Mouse (Mus musculus): Measurements from ENCODE around the gene Ripor3. TPM values are rescaled to one million over a fixed set of nuclear protein-coding genes. Genes with fewer than 3 reads are reported as not detected.
A peak's percentile ranks its signal among the peaks of the same experiment; 100 is the strongest.

The Ripor3 gene
- polyA plus RNA-seq, 1 experiment from 2014 or later, result 0.13 TPM

DNA sequence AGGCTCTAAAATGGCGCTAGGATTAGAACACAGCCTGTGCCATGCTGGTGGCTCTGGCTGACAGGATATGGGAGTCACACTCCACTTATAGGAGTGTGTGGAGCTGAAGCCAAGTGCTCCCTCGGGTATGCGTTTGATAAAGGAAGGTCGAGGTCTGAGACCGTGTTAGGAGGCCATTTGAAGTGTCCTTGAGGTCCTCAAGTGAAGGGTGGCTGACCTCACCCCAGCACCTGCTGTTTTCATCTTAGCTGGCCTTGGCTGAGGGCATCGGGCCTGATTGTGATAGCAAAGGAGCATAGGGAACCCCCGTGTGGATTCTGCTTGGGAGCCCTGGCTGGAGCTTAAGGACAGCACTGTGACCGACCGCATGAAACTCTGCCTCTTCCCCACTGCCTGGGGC lies 46.1 kb downstream of the Ripor3 start:
- peaks cover 10% of the 10 kb centered on the region; the same call in 1 of the 2 replicates for H3K4me1 ChIP-seq (replicated peaks; ENCODE audit: control insufficient read depth, insufficient read depth, low read length)
- H3K4me2 ChIP-seq (replicated peaks), result no peak overlapping the region
- H3K4me3 ChIP-seq (replicated peaks; ENCODE audit: low read length), result no peak overlapping the region
- H3K9ac ChIP-seq, result no peak overlapping the region
- no peak overlapping the region for H3K27ac ChIP-seq
- no peaks in the 10 kb centered on the region for H3K27me3 ChIP-seq (ENCODE audit: control insufficient read depth, insufficient read depth, low read length)
- ATAC-seq (ENCODE audit: low FRiP score) (no peak), DNase-seq (ENCODE audit: low spot score) (no peak)
- peaks cover 63% of the 10 kb centered on the region for H3K36me3 ChIP-seq (replicated peaks; ENCODE audit: control insufficient read depth, insufficient read depth)
- whole genome bisulfite sequencing, result 95% methylated on average over 9 of the region's 9 CpGs
- no peaks in the 10 kb centered on the region for H3K9me3 ChIP-seq (ENCODE audit: control insufficient read depth, low read length)

DNA sequence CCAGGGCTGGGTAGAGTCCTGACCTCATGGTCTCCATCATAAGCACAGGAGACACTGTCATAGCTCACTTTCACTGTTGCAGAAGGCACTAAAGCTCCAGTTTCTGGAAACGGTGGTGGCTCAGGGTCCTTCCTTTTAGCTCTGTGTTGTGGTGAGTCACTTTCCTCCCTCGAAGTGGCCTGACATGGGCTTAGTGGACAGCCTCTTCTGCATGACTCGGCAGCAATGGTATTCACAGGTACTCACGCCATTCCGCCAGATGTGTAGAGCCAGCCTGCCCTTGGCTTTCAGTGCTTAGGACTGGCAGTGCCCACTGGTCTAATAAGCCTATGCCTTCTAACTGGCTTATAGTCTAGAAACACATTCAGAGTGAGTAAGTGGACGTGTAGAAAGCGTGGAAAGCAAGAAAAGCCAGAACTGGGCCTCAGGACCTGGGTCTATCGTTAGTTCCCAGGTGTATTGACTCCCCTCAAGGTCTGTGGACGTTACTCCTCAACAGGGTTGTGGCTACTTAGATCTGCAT lies 46.6 kb downstream of the Ripor3 start:
- Histone ChIP-seq H3K27me3 (ENCODE audit: control insufficient read depth, insufficient read depth, low read length) (no peaks in the 10 kb centered on the region), H3K4me3 (replicated peaks; ENCODE audit: low read length) (no peak overlapping the region), H3K36me3 (replicated peaks; ENCODE audit: control insufficient read depth, insufficient read depth) (peaks cover 58% of the 10 kb centered on the region), H3K9ac (no peak overlapping the region), H3K4me2 (replicated peaks) (no peak overlapping the region), H3K27ac (no peak overlapping the region), H3K4me1 (replicated peaks; ENCODE audit: control insufficient read depth, insufficient read depth, low read length) (peaks cover 10% of the 10 kb centered on the region; the same call in 1 of the 2 replicates), H3K9me3 (ENCODE audit: control insufficient read depth, low read length) (no peaks in the 10 kb centered on the region)
- ATAC-seq (ENCODE audit: low FRiP score) (no peak), DNase-seq (ENCODE audit: low spot score) (no peak)
- 94% methylated on average over 9 of the region's 9 CpGs for WGBS

DNA sequence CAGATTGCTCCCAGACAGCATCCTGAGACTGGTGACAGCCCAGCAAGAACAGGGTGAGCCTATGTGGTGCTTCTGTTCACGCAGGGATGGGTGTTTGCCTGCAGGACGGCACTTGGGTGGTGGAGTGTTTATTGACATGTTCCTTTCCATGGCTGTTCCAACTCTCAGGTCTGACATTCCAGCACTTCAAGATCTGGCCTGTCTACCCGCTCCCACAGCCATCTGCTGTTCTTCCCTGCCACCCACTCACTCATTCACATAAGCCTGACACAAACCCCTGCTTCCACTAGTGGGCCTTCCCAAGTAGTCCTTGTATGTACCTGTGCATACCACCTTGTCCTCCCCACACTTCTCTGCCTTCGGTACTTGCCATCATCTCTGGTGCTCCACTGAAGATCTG lies 47.2 kb downstream of the Ripor3 start:
- no peak for DNase-seq (ENCODE audit: low spot score)
- no peak overlapping the region for H3K4me2 ChIP-seq (replicated peaks)
- H3K27ac ChIP-seq, result no peak overlapping the region
- no peak for ATAC-seq (ENCODE audit: low FRiP score)
- H3K36me3 ChIP-seq (replicated peaks; ENCODE audit: control insufficient read depth, insufficient read depth), result peaks cover 51% of the 10 kb centered on the region
- H3K4me3 ChIP-seq (replicated peaks; ENCODE audit: low read length), result no peak overlapping the region
- H3K9ac ChIP-seq, result no peak overlapping the region
- peaks cover 12% of the 10 kb centered on the region for H3K4me1 ChIP-seq (replicated peaks; ENCODE audit: control insufficient read depth, insufficient read depth, low read length)
- no peaks in the 10 kb centered on the region for H3K27me3 ChIP-seq (ENCODE audit: control insufficient read depth, insufficient read depth, low read length)
- WGBS, result 94% methylated on average over 4 of the region's 4 CpGs
- no peaks in the 10 kb centered on the region for H3K9me3 ChIP-seq (ENCODE audit: control insufficient read depth, low read length)

DNA sequence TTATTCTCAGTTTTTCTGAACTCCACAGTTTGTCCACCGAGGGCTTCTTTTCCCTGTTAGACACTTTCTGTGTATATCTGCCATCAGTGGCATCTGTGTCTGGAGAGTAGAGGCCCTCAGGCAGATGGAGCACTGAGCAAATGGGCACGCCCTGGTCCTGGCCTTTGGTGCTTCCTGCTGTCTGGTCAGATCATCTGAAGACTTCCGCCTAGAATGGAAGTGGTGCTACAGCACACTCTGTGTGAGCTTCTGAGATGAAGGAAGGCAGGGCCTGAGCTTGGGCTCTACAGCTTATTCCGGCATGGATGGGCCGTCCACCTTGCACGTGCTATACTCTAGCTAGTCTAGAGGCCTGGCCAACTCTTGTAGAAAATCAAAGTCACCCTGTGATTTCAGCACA lies 48.1 kb downstream of the Ripor3 start:
- no peak overlapping the region for H3K4me3 ChIP-seq (replicated peaks; ENCODE audit: low read length)
- H3K4me2 ChIP-seq (replicated peaks), result no peak overlapping the region
- no peak for DNase-seq (ENCODE audit: low spot score)
- peaks cover 19% of the 10 kb centered on the region for H3K4me1 ChIP-seq (replicated peaks; ENCODE audit: control insufficient read depth, insufficient read depth, low read length)
- peaks cover 43% of the 10 kb centered on the region for H3K36me3 ChIP-seq (replicated peaks; ENCODE audit: control insufficient read depth, insufficient read depth)
- H3K9me3 ChIP-seq (ENCODE audit: control insufficient read depth, low read length), result no peaks in the 10 kb centered on the region
- H3K27ac ChIP-seq, result no peak overlapping the region
- H3K27me3 ChIP-seq (ENCODE audit: control insufficient read depth, insufficient read depth, low read length), result no peaks in the 10 kb centered on the region
- 97% methylated on average over 6 of the region's 6 CpGs for WGBS
- ATAC-seq (ENCODE audit: low FRiP score), result no peak
- no peak overlapping the region for H3K9ac ChIP-seq

DNA sequence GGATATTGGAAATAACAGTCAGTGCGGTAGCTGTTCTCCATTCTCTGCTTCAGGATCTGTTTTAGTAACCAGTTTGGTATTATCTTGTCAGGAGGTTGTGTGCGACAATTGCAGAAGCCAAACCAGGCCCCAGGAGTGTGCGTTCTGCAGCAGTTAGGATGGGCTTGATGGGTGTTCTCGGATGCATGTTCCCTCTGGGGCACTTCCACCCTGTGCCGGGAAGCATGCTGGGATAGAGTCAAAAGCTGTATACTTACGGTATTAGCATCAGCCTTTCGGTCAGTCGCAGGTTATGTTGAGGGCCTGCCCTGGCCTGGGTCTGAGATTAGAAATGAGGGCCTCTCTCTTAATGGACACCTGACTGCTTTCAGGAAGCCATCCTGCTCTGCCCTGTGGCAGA lies 49.8 kb downstream of the Ripor3 start:
- Histone ChIP-seq H3K4me3 (replicated peaks; ENCODE audit: low read length) (no peak overlapping the region), H3K9me3 (ENCODE audit: control insufficient read depth, low read length) (no peaks in the 10 kb centered on the region), H3K9ac (no peak overlapping the region), H3K4me2 (replicated peaks) (no peak overlapping the region), H3K36me3 (replicated peaks; ENCODE audit: control insufficient read depth, insufficient read depth) (peaks cover 25% of the 10 kb centered on the region), H3K27ac (no peak overlapping the region), H3K27me3 (ENCODE audit: control insufficient read depth, insufficient read depth, low read length) (no peaks in the 10 kb centered on the region), H3K4me1 (replicated peaks; ENCODE audit: control insufficient read depth, insufficient read depth, low read length) (peaks cover 19% of the 10 kb centered on the region)
- DNase-seq (ENCODE audit: low spot score) (no peak), ATAC-seq (ENCODE audit: low FRiP score) (no peak)
- WGBS, result 77% methylated on average over 8 of the region's 8 CpGs

DNA sequence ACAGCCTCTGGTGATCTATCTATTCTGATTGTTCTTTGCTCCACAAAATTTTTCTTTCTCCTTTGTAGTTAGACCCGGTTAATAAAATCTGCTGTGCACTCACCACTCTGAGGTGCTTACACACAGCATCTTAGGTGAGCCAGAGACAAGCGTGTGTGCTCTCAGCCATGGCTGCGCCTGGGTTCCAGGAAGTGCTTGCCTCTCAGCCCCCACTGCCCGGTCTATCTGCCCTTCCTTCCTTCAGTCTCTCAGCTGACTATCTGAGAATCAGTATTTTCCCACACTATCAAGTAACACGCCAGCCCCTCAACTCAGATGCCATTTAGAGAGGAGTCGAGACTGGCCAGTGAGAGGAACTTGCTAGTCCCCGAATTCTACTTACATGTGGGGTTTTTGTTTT lies 50.4 kb downstream of the Ripor3 start:
- DNase-seq (ENCODE audit: low spot score) (no peak), ATAC-seq (ENCODE audit: low FRiP score) (no peak)
- no peak overlapping the region for H3K4me3 ChIP-seq (replicated peaks; ENCODE audit: low read length)
- H3K4me1 ChIP-seq (replicated peaks; ENCODE audit: control insufficient read depth, insufficient read depth, low read length), result peaks cover 19% of the 10 kb centered on the region
- H3K36me3 ChIP-seq (replicated peaks; ENCODE audit: control insufficient read depth, insufficient read depth), result peaks cover 19% of the 10 kb centered on the region
- H3K9me3 ChIP-seq (ENCODE audit: control insufficient read depth, low read length), result no peaks in the 10 kb centered on the region
- H3K9ac ChIP-seq, result no peak overlapping the region
- H3K27ac ChIP-seq, result no peak overlapping the region
- no peak overlapping the region for H3K4me2 ChIP-seq (replicated peaks)
- WGBS, result 82% methylated on average over 7 of the region's 7 CpGs
- H3K27me3 ChIP-seq (ENCODE audit: control insufficient read depth, insufficient read depth, low read length), result no peaks in the 10 kb centered on the region

DNA sequence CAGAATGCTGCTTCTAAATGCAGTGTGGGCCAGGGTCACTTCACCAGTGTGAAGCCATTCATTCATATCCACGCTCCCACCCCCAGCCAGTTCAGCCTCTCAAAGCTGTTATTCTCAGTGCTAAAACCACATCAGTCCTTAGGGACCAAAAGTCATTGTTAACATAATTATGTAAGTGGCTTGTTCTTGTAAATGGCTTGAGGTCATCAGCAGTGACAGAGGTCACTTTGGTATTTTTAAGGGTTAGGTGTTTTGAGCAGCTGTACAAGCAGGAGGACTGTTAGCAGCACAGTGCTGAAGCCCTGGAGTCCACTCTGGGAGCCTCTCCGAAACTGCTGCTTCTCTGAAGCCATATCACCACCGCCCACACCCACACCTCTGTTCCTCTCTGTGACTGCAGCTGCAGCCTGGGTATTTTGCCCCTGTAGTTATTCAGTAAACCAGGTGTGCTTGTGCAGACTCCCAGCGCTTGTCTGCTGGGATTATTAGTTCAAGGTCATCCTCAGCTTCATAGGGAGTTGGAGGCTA lies 51.0 kb downstream of the Ripor3 start:
- Histone ChIP-seq H3K9me3 (ENCODE audit: control insufficient read depth, low read length) (no peaks in the 10 kb centered on the region), H3K9ac (no peak overlapping the region)

DNA sequence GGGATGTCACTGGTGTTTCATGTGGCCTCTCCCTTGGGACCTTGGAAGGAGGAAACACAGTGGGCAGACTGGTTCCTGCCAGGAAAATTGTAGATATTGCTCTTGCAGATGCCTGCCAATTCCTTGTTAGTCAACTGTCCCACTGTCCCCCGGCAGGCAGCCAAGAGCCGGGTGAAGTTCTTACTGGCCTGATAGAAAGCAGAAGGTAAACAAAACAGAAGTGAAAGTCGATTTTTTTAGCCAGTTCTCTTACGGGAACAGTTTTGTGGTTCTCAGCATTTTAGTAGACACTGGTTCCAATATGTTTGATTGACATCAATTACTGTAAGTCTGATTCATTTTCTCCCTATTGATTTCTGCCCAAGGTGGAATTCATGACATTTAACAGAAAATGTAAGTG lies 51.6 kb downstream of the Ripor3 start:
- ATAC-seq (ENCODE audit: low FRiP score), result no peak
- H3K4me2 ChIP-seq (replicated peaks), result no peak overlapping the region
- H3K4me3 ChIP-seq (replicated peaks; ENCODE audit: low read length), result no peak overlapping the region
- peaks cover 8% of the 10 kb centered on the region for H3K36me3 ChIP-seq (replicated peaks; ENCODE audit: control insufficient read depth, insufficient read depth)
- H3K27ac ChIP-seq, result peak overlapping the region; percentile 56; the same call in 1 of the 2 replicates
- H3K27me3 ChIP-seq (ENCODE audit: control insufficient read depth, insufficient read depth, low read length), result no peaks in the 10 kb centered on the region
- no peaks in the 10 kb centered on the region for H3K9me3 ChIP-seq (ENCODE audit: control insufficient read depth, low read length)
- H3K9ac ChIP-seq, result no peak overlapping the region
- H3K4me1 ChIP-seq (replicated peaks; ENCODE audit: control insufficient read depth, insufficient read depth, low read length), result peaks cover 19% of the 10 kb centered on the region
- WGBS, result 49% methylated on average over 4 of the region's 4 CpGs
- peak; percentile 49 for DNase-seq (ENCODE audit: low spot score)

More for the DNA sequence above, 51.0 kb downstream of the Ripor3 start:
- peaks cover 14% of the 10 kb centered on the region for H3K36me3 ChIP-seq (replicated peaks; ENCODE audit: control insufficient read depth, insufficient read depth)
- DNase-seq (ENCODE audit: low spot score) (no peak), ATAC-seq (ENCODE audit: low FRiP score) (no peak)
- no peak overlapping the region for H3K27ac ChIP-seq
- H3K27me3 ChIP-seq (ENCODE audit: control insufficient read depth, insufficient read depth, low read length), result no peaks in the 10 kb centered on the region
- no peak overlapping the region for H3K4me3 ChIP-seq (replicated peaks; ENCODE audit: low read length)
- peaks cover 19% of the 10 kb centered on the region for H3K4me1 ChIP-seq (replicated peaks; ENCODE audit: control insufficient read depth, insufficient read depth, low read length)
- H3K4me2 ChIP-seq (replicated peaks), result no peak overlapping the region
- 77% methylated on average over 4 of the region's 4 CpGs for WGBS

DNA sequence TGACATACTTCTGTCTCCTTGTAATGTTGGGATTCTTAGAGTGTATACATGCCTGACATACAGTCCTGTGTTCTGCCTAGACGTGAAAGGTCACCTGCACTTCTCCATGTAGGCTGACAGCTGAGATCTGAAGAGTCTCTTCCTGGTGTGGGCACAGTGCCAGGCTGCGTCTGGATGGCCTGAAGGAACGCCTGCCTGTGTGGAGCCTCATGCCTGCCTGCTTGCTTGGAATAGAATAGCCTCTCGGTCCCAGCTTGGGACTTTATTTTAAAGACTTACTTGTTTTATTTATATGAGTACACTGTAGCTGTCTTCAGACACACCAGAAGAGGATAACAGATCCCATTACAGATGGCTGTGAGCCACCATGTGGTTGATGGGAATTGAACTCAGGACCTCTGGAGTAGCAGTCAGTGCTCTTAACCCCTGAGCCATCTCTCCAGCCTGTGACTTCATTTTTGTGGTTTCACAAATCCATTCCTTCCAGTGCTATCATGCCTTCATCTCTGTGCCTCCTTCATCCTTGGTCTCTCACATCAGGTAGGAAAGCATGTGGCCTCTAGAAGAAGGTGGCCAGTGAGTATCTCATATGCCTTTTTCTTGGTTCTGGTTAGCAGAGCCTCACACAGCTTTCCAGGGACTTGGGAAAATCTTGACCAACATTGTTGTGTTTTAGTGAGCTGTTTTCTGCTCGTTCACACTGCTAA lies 52.2 kb downstream of the Ripor3 start:
- H3K9me3 ChIP-seq (ENCODE audit: control insufficient read depth, low read length), result no peaks in the 10 kb centered on the region
- H3K36me3 ChIP-seq (replicated peaks; ENCODE audit: control insufficient read depth, insufficient read depth), result peaks cover 2% of the 10 kb centered on the region
- no peaks in the 10 kb centered on the region for H3K27me3 ChIP-seq (ENCODE audit: control insufficient read depth, insufficient read depth, low read length)
- ATAC-seq (ENCODE audit: low FRiP score) (0 out of 2 replicates have a peak, but pooled peaks have one; percentile 14), DNase-seq (ENCODE audit: low spot score) (peak; percentile 47)
- H3K4me3 ChIP-seq (replicated peaks; ENCODE audit: low read length), result no peak overlapping the region
- WGBS, result 39% methylated on average over 5 of the region's 5 CpGs
- H3K4me2 ChIP-seq (replicated peaks), result no peak overlapping the region
- H3K9ac ChIP-seq, result no peak overlapping the region
- peaks cover 19% of the 10 kb centered on the region for H3K4me1 ChIP-seq (replicated peaks; ENCODE audit: control insufficient read depth, insufficient read depth, low read length)
- peak overlapping the region; percentile 56 for H3K27ac ChIP-seq
